26 mouse cellular contexts compared by ENCODE assay signal in the genomic region with DNA sequence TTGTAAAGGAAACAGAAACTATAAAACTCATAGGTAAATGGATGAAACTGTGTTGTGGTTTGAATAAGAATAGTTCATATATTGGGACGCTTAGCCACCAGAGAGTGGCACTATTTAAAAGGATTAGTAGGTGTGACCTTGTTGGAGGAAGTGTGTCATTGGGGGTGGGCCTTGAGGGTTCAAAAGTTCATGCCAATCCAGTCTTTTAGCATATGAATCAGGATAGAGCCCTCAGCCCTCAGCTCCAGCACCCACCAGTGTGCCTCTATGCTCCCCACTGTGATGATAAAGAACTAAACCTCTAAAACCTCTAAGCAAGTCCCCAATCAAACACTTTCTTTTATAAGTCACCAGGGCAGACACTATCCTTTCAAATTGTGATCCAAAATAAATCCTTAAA.
"Had no signal": no experiment of that assay in that cellular context is flagged by ENCODE, and none has a peak within 500 bp of the region (broad histone marks: within the 10 kb centered on the region; RNA-seq: fewer than 3 reads in every experiment).

No protein-coding gene starts in this region.

- H3K9me3 ChIP-seq: embryonic facial prominence, embryonic 12.5 days; embryonic facial prominence, embryonic 13.5 days; embryonic facial prominence, embryonic 15.5 days; forebrain, embryonic 10.5 days; forebrain, embryonic 12.5 days; forebrain, embryonic 13.5 days; forebrain, embryonic 15.5 days; heart, embryonic 10.5 days had no signal

- H3K4me3 ChIP-seq: embryonic facial prominence, embryonic 12.5 days; embryonic facial prominence, embryonic 13.5 days; embryonic facial prominence, embryonic 15.5 days; erythroblast, embryonic 14.5 days; forebrain, embryonic 10.5 days; forebrain, embryonic 12.5 days; forebrain, embryonic 13.5 days; forebrain, embryonic 15.5 days; gastrocnemius, adult 2 months; heart, adult 2 months; heart, embryonic 10.5 days had no signal

- H3K36me3 ChIP-seq: embryonic facial prominence, embryonic 12.5 days; embryonic facial prominence, embryonic 13.5 days; embryonic facial prominence, embryonic 15.5 days; forebrain, embryonic 10.5 days; forebrain, embryonic 12.5 days; forebrain, embryonic 15.5 days; heart, embryonic 10.5 days had no signal

- DNase-seq: cerebellum, adult 9-11 months; cerebellum, postnatal 10 days; cerebellum, postnatal 14 days; cerebellum, postnatal 25 days; cerebellum, postnatal 36 days; embryo, embryonic 11 days; forebrain, postnatal 0 days; gastrocnemius, adult 2 months; gastrocnemius, postnatal 10 days; gastrocnemius, postnatal 14 days; gastrocnemius, postnatal 25 days; gastrocnemius, postnatal 36 days; heart, adult 11 months; heart, adult 18-20 months; heart, adult 2 months had no signal

- H3K9ac ChIP-seq: embryonic facial prominence, embryonic 12.5 days; embryonic facial prominence, embryonic 13.5 days; embryonic facial prominence, embryonic 15.5 days; forebrain, embryonic 12.5 days; forebrain, embryonic 13.5 days; forebrain, embryonic 15.5 days; forebrain, postnatal 0 days had no signal

- H3K4me2 ChIP-seq: embryonic facial prominence, embryonic 12.5 days; embryonic facial prominence, embryonic 13.5 days; embryonic facial prominence, embryonic 15.5 days; forebrain, embryonic 12.5 days; forebrain, embryonic 13.5 days; forebrain, embryonic 15.5 days; heart, embryonic 11.5 days had no signal

- H3K27me3 ChIP-seq: embryonic facial prominence, embryonic 12.5 days; embryonic facial prominence, embryonic 13.5 days; embryonic facial prominence, embryonic 15.5 days; forebrain, embryonic 12.5 days; forebrain, embryonic 13.5 days; forebrain, embryonic 15.5 days had no signal

- ATAC-seq: forebrain, embryonic 13.5 days; forebrain, embryonic 14.5 days; forebrain, embryonic 15.5 days; forebrain, postnatal 0 days had no signal

- H3K4me1 ChIP-seq: forebrain, embryonic 12.5 days; heart, embryonic 10.5 days had no signal

- H3K27ac ChIP-seq: embryonic facial prominence, embryonic 12.5 days; embryonic facial prominence, embryonic 13.5 days; embryonic facial prominence, embryonic 15.5 days; forebrain, embryonic 10.5 days; forebrain, embryonic 12.5 days; forebrain, embryonic 13.5 days; forebrain, embryonic 15.5 days; gastrocnemius, adult 2 months; heart, adult 2 months; heart, embryonic 10.5 days had no signal
